Mouse (Mus musculus) spleen, postnatal 10 days (tissue): ENCODE measurements around the gene Ano10.
A peak's percentile ranks its signal among the peaks of the same experiment; 100 is the strongest.

Experiments
- DNase-seq, 2 experiments: peaks; one replicate each; pipeline ENCODE4 v3.0.0; 2021 to 2022; ENCODE audit warnings: low spot score in 2 of 2

Ano10 gene

DNA sequence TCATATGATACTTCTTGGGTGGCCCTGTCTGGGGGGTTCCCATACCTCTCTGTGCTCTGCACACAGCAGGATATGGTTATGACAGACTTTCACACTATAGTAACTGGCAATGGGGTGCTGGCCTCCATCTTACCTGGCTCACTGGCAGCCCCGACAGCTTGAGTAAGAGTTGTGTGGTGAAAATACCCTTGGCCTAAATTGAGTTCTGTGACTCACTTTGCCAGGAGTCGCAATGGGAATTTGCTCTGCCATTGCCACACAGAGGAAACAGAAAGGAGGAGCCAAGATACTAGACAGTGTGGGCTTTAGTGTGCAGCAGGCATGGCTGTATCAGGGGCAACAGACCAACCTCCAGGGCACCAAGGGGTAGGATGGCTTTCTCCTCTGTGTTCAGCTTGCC, 4.0 kb downstream of the Ano10 start:
- no peak for DNase-seq

DNA sequence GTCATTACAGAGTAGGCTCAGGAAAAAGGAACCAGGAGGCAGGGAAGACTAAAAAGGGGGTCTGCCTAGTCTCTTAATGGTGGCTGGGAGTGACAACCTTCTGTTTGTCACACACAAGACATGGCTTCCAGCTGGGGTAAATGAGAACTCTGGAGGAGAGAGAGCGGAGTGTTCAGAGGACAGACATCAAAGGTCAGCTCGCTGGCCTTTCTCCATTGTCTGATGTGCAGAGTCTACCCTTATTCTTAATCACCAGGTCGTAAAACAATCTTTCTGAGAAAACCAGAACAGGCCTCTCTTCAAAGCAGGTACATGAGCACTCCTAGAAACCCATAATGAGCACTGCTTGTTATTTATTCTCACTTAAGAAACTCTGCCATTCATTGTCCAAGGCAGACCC, 5.8 kb downstream of the Ano10 start:
- DNase-seq, result no peak

DNA sequence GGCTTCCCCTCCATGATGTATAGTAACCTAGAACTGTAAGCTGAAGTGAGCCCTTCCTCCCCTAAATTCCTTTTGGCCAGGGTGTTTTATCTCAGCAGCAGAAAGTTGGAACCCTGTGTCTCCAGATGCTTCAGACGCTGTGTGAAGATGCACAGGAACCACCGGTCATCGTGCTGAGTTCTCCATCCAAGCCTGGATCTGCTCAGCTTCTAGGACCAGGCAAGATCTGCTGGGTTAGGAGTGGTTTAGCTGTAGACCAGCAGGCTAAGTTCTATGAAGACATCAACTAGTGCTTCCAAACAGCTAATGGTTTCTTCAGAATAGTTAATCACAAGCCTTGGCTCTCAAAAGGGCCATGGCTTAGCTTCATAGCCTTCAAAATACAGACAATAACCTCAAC, 6.7 kb downstream of the Ano10 start:
- no peak for DNase-seq

DNA sequence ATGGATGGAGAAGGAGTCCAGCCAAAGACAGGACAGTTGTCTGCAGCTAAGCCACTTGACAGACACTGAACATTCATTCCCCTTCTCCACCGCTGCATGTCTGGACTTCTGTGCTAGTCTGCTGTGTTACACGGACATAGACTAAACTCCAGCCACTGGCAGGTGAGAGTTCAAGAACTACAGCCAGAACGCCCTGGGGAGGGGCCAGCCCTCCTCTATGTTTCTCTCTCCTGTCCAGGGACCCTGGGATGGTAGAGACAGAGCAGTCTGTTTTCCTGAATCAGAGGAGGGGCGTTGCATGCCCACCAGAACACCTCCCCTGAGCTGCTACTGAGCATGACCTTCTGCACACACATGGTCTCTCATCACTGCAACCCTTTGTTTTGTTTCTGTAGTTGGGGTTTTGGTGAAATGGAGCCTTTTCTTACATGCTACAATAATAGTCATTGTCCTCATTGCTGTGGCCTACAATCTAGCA, 8.4 kb downstream of the Ano10 start:
- DNase-seq, result no peak

DNA sequence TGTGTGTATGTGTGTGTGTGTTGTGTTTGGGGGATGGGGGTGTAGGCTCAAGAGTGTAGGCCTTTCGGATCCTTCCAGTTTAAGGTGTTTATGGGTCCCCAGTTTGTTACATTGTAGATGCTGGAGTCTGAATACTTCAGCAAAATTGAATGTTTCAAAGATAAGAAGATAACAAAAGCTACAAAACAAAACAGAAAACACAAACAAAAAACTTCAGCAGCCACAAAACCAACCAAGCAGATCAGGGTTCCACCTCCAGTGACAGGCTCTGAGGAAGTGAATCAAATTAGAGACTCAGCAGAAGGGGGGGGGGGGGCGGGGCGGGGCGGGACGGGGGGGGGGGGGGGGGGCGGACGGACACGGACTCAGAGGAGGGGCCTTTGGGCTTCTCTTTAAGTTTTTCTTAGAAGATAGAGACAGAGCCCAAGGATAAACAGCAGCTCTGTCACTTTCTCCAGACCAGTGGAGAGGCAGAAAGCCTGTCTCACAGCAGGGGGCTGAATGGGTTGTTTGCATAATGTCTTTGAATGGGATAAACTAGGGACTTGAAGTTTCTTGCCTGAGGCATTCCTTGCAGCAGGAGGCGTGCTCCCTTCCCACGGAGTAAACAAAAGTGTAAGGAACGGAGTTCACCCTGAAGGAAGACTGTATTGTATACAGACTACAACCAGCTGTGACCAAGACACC, 8.9 kb downstream of the Ano10 start:
- DNase-seq, result no peak

DNA sequence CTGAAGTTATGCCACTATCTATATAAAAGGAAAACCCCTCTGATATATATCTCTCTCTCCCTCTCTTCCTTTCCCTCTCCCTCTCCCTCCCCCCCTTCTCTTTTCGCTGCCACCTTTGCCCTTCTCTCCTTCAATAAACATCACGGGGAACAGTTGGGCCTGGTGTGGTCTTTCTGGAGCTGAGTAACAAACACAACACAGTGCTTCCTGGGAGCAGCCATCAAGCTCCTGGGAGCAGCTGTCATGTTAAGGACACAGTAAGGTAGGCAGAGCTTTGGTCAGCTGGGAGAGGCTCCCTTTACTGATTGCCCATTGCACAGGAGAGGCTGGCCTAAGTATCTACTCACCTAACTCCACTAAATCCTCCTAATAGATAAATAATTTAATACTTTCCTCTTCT, 9.5 kb downstream of the Ano10 start:
- DNase-seq, result no peak

DNA sequence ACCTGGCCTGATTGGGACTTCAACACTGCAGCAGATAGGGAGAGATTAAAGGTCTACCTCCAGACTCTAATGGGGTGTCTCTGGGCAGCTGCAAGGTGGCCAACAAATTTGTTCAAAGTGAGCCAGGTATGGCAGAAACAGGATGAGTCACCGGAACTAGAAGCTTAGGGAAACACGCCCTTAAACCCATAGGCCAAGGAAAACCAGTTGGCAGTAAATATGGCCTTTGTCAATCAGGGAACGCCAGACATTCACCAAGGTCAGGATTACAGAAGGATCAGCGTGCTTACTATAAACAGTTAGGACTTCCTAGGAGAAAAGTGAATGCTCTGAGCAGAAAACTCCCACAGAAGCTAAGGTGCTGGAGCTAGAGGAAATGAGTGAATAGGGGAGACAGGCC, 13.2 kb downstream of the Ano10 start:
- no peak for DNase-seq

DNA sequence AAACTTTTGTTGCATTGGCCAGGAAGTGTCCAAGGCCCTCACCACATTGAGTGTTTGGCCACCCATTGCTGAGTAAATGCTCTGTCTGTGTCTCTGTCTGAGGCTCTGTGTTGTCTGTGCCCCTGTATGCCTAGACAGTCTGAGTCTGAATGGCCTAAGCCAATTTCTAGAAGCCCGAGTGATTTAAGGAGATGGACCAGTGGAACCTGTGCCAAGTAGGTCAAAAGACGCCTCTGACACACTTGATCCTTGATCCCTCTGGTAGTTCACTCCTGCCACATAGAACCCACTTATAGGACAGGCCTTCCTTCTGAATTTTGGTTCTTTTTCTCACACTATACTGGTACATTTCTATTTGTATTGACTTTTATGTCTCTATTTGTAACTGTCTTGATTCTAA, 17.6 kb downstream of the Ano10 start:
- DNase-seq, result no peak

DNA sequence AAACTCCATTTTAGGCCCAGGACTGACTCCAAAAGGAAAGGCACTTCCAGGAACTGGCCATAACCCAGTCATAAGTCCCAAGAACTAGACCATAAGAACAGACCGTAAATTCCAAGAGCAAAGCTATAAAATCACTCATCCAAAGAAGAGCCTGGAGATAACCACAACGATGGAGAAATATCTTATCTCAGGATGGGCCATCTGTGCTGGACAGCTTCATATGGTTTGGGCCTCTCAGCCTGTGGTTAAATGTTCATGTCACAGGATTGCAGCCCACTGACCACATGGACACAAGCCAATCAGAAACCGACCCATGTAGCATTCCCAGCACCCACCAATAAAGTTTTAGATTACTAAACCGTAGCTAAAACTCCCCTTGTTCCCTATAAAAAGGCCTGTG, 18.1 kb downstream of the Ano10 start:
- DNase-seq, result no peak

DNA sequence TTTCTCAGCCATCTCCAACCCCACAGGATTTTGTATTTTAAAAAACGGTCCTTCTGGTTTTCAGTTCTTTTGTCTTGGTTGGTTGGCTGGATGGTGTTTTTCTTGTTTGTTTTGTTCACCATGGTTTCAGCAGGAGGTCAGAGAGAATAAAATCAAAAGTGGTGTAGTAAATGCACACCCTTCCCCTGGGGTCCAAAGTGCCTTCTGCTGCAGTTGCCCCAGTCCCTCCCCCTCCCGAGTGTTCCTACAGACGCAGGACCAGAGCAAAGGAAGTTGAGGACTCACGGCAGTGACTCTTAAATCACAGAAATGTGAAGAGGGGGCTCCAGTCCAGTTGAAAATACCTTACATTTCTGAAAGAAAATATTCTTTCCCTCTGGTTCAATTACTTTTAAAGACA, 19.9 kb downstream of the Ano10 start:
- no peak for DNase-seq

DNA sequence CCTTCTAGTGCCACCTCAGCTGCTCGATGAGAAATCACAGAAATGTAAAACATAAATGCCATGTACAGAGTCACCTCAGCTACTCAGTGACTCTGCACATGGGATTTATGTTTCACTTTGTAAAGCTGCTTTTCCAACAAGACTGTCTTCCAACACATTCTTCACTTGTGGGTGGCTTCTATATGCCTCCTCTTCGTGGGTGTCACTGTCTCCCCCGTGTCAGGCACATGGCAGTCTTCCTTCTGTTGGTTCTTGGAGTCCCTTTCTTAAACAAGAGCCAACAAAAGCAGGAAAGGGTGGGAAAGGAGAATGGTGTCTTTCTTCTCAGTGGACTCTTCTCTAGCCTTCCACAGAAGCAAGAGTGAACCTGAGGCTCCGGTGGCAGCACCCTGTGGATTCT, 20.3 kb downstream of the Ano10 start:
- no peak for DNase-seq

DNA sequence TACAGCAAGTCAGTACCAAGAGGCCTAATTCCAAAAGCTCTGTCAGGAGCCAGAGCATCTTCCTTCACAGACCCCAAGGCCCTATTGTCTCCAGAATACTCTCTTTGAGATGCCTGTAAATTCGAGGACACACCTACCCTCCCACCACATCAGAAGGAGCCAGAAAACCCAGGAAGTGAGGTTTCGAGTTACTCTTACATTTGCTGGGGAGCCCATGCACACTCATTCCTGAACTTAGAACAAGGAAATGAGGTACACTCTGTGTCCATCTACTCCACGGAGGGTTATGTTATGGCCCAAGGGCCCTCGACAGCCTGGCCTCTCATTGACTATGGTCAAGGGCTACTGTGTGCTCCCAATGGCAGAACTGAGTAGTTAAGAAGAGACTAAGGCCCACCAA, 22.4 kb downstream of the Ano10 start:
- no peak for DNase-seq

DNA sequence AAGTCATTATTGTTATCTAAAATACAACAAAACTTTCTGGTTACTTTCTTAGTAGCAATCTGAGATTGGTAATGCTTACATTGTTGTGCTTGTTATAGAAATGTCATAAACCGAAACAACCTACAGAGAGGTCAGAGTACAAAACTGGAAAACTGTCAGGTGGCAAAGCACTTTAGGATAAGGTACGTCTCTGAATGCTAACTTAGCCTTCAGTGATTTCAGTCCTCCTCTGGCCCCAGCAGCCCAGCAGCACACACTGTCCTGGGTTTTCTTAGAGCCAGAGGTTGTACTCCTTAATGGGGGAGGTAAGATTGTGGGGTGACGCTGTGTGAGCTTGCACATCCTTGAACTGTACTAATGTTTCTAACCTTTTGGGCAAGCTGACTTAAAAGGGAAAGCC, 22.9 kb downstream of the Ano10 start:
- DNase-seq, result no peak

DNA sequence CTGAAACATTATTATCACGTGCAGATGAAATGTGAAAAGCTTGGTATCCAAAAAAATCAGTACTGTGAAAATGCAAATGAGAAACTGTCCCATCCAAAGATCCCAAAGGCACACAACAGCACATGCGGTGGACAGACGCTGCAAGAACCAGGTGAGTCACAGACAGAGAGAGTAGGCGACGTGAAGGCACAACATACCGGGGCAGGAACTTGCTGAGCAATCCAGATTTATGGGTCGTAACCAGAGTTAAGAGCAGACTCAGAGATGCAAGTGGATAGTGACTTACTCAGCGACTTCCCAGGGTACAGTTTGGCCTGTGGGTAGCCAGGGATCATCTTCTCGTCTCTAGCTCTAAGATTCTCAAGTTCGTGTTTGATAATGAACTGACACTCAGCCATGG, 23.3 kb downstream of the Ano10 start:
- no peak for DNase-seq

DNA sequence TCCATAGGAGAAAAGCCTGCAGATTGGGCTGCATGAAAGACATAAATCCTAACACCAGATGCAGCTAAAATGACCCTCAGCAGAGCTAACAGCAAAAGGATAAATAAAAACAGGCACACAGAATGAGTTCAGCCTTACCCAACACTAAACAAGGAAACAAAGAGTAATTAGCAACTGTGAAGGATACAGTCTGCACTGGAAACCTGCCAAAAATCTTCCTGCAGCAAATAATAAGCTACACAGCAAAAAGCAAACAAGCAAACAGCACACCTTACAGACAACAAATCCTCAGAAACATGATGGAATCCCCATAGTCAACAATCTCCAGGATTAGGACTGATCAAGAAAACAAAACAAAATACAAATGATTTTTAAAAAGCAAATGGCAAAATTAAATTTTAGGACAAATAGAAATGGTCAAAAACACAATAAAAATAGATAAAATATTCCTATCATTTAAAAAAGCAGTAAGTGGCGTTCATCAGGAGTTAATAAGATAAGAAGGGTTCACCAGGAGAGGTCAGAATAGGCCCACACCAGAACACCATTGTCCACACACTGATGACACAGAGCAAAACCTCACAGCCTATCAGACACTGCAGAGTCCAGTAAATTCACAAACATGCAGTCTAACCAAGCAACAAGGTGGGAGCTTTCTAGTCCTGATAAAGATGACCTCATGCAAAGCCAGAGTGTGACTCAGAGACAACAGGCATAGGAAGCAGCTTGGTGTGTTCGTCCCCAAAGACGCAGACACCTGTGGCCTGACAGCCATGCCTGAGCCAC, 24.8 kb downstream of the Ano10 start:
- DNase-seq, result no peak

DNA sequence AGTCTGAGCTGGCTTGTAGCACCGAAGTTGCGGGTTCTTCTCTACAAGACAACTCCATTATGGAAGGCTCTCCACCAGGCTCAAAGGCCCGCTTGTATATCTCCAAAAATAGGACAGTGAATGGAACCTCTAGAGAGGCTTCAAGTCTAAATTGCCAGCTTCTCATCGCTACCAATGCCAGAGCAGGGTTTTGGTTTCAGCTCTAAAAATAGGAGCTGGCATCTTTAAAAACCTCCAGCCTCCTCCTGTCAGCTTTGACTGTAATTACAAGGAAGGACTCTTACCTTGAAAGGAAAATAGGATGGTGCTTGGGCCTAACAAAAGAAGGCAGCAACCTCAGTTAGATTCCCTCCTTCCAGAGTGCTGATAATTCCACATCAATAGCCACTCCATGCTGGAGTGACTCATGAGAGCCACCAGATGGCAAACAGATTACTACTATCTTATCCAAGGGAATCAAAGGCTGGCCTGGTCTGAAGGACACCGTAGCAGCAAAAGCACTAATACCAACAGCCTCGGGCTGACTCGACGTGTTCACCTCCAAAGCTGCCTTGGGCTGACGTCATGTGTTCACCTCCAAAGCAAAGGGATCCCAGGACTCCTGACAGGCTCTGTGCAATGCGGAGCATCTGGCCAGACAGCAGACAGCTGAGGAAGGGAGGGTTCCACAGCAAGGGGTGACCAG, 28.6 kb downstream of the Ano10 start:
- no peak for DNase-seq

DNA sequence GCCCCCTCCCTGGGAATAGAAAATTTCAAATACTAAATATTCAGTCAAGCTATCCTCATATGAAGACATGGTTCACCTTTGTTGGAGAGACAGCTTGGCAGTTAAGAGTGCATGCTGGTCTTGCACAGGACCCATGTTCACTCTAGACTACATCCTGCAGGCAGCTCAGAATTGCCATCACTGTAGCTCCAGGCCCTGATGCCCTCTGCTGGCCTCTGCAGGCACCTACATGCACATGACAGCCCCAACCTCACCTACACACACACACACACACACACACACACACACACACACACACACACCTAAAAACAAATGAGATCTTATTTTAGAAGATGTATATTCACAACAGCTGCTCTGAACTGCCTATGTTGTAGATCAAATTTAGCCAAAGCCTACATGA, 31.1 kb downstream of the Ano10 start:
- DNase-seq, result peak in 1 of 2 experiments; percentile 40

DNA sequence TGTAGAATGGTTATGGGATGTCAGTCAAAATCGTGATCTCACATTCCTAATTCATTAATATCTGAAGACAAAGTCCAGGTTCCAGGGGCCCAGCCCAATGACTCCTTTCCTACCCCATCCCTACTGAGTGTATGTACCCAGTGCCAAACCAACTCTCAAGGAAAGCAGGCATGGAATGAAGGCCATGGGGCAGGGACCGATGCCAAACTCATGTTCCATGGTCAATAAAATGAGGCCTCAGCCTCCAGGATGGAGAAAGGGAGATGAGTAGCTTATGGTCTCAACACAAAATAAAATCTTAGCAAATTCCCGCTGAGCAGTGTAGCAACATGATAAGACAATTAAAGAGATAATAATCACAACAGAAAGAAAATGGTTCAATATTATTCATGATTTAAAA, 39.8 kb downstream of the Ano10 start:
- DNase-seq, result no peak

DNA sequence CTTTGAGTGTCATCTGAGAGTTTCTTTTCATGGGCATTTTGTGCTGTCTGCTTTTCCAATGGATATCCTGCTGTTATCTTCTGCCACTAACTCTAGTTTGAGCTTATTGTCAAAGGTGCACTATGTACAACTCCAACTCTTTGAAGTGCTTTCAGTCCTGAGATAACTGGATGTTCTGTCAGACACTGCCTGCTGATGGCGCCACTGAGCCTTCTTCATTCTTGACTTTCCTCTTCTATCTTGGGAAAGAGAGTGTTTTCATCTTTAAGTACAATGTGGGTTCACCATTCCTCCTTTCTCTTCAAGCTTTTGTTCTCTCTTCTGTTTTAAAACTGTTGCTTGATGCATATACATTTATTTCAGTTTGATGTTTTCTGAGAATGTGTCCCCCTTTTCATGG, 42.1 kb downstream of the Ano10 start:
- peak in 1 of 2 experiments; percentile 36 for DNase-seq

DNA sequence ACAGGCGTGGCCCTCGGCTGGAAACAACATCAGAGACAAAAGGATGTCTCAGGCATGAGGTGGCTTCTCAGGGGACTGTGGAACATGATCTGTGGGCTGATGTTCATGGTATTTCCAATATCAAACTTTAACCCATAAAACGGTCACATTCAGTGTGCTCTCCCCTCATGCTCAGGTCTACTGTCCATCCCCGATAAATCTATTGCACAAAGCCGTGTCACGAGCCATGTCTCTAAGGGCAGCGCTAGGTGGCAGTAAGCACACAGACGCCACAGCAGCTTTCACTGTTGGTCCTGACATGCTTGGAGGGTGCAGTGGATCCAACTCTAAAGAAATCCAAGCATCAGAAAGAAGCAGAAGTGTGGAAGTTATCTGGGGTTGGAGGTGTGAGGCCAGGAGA, 46.1 kb downstream of the Ano10 start:
- DNase-seq, result peak in 1 of 2 experiments; percentile 47

DNA sequence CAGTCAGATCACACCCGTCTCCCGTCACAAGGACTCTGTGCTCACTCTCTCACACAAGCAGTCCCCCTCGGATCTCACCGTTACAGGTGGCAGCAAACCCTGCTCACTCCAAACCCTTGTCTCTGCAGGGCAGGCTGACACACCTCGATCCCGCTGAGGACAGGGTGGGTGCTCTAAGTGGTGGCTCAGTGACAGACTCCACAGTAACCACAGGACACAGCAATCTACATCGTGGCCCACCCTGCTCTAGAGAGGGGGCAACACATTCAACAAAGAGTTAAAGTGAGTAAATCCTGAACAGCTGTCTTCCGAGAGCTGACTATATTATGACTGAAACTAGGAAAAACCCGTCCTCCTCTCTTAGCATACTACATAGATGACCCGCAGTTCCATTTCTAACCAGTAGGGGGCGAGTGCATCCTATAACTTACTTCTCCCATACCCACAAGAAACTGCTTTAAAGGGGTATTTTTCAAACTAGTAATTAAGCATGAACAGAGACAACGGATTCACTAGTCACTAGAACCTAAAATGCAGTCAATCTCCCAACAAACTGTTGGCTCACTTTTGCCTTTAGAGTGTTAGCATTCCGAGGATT, 46.7 kb downstream of the Ano10 start:
- DNase-seq, result peak; percentile 61 to 84

DNA sequence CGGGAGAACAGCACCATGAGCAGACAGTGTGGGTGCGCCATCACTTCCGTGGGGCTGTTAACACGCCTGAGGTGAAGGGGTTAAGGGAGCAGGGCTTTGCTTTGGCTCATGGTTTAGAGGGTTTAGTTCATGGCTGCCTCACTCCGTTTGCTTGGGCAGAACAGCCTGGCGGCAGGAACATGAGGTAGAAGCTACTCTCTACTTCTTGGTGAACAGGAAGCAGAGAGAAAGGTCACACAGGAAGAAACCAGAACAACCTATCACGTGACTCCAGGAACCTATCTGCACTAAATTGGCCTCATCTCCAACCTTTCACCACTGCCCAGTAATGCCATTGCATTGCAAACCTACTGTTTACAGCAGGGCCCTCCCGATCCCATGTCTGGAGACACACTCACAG, 48.3 kb downstream of the Ano10 start:
- no peak for DNase-seq
